Mouse (Mus musculus) forebrain, embryonic 13.5 days (tissue): ENCODE results near the gene Tmem260. TPM values are rescaled to one million over a fixed set of nuclear protein-coding genes. Genes with fewer than 3 reads are reported as not detected.

Experiments
- polyA plus RNA-seq: library from polyadenylated mRNA; unstranded; fragments of >200 nt; fragmentation: Nextera tagmentation; extraction: Ambion mirVana; gene quantifications from 2 replicates; pipeline ENCODE4 v1.2.1, GENCODE M21; 2015

Gene Tmem260
- polyA plus RNA-seq, 1 experiment from 2014 or later, result 16.5 TPM

Other genes with a start within 250 kb of the Tmem260 start
- gene Otx2, start 227.7 kb downstream of the Tmem260 start, polyA plus RNA-seq, result 24.9 and 36.8 TPM in 2 replicates